35 mouse cellular contexts compared by ENCODE assay signal in genomic region chr12:80881121-80881520, GRCm38 (mm10).
"Had no signal": no experiment of that assay in that cellular context is flagged by ENCODE, and none has a peak within 500 bp of the region (broad histone marks: within the 10 kb centered on the region; RNA-seq: fewer than 3 reads in every experiment).

No protein-coding gene starts in this region.

- DNase-seq: heart, postnatal 10 days; heart, postnatal 14 days; heart, postnatal 36 days; heart, postnatal 4 days; kidney, adult 11 months; kidney, adult 18-20 months; kidney, adult 2 months; kidney, adult 8-10 months; kidney, adult 9 months; kidney, postnatal 10 days; kidney, postnatal 14 days; kidney, postnatal 25 days; kidney, postnatal 36 days; kidney, postnatal 4 days; layer of hippocampus, adult 9-11 months; layer of hippocampus, postnatal 36 days had no signal

- H3K27me3 ChIP-seq: heart, embryonic 12.5 days; heart, embryonic 13.5 days; heart, embryonic 15.5 days; hindbrain, embryonic 12.5 days; hindbrain, embryonic 13.5 days; hindbrain, embryonic 15.5 days; intestine, embryonic 15.5 days; kidney, embryonic 15.5 days had no signal

- H3K9me3 ChIP-seq: heart, embryonic 10.5 days; heart, embryonic 12.5 days; heart, embryonic 13.5 days; heart, embryonic 15.5 days; hindbrain, embryonic 10.5 days; hindbrain, embryonic 12.5 days; hindbrain, embryonic 13.5 days; hindbrain, embryonic 15.5 days; intestine, embryonic 15.5 days; kidney, embryonic 15.5 days had no signal

- H3K9ac ChIP-seq: heart, embryonic 12.5 days; heart, embryonic 13.5 days; heart, embryonic 15.5 days; hindbrain, embryonic 12.5 days; hindbrain, embryonic 13.5 days; hindbrain, embryonic 14.5 days; hindbrain, embryonic 15.5 days; intestine, embryonic 15.5 days; kidney, embryonic 15.5 days had no signal

- ATAC-seq: hindbrain, embryonic 16.5 days; hindbrain, postnatal 0 days; inflammation-experienced regulatory T-cells, adult 6 months; intestine, embryonic 15.5 days; intestine, embryonic 16.5 days; intestine, postnatal 0 days had no signal

- H3K4me2 ChIP-seq: heart, embryonic 11.5 days; heart, embryonic 12.5 days; heart, embryonic 13.5 days; heart, embryonic 15.5 days; hindbrain, embryonic 12.5 days; hindbrain, embryonic 13.5 days; hindbrain, embryonic 14.5 days; hindbrain, embryonic 15.5 days; intestine, embryonic 15.5 days; kidney, embryonic 15.5 days had no signal

- H3K4me3 ChIP-seq: heart, embryonic 10.5 days; heart, embryonic 12.5 days; heart, embryonic 13.5 days; heart, embryonic 15.5 days; hindbrain, embryonic 10.5 days; hindbrain, embryonic 12.5 days; hindbrain, embryonic 13.5 days; hindbrain, embryonic 15.5 days; intestine, embryonic 15.5 days; kidney, embryonic 15.5 days; layer of hippocampus, adult 2 months had no signal

- H3K27ac ChIP-seq: heart, embryonic 10.5 days; heart, embryonic 13.5 days; heart, embryonic 15.5 days; hindbrain, embryonic 10.5 days; hindbrain, embryonic 12.5 days; hindbrain, embryonic 13.5 days; hindbrain, embryonic 14.5 days; hindbrain, embryonic 15.5 days; hindbrain, postnatal 0 days; intestine, embryonic 15.5 days; kidney, embryonic 15.5 days; kidney, postnatal 0 days; layer of hippocampus, adult 2 months had no signal
